Mouse (Mus musculus) frontal cortex, adult 2 months (tissue): Measurements from ENCODE around the gene Tstd3. TPM values are rescaled to one million over a fixed set of nuclear protein-coding genes. Genes with fewer than 3 reads are reported as not detected.
"Not testable (repeated sequence)": the region's sequence is repeated elsewhere in the genome, so short reads cannot be mapped to it uniquely, and the experiment has no call there.

Experiments used
- DNase-seq, 2 experiments: peaks; one replicate each; pipeline ENCODE4 v3.0.0; 2022; ENCODE audit warnings: low spot score in 1 of 2; ENCODE audit errors: extremely low spot score in 1 of 2
- polyA plus RNA-seq: library from polyadenylated mRNA; depleted of rRNA; stranded (reverse); fragments of >200 nt; gene quantifications from 2 replicates; pipeline ENCODE4 v1.2.3, GENCODE M21; 2012; rRNA removed

The Tstd3 gene
- polyA plus RNA-seq, 1 experiment, result 17.4 TPM

GRCm38 (mm10) chr4:21755123-21755789 is 11.8 kb downstream of the Tstd3 start:
- no peak for DNase-seq

GRCm38 (mm10) chr4:21745723-21746122 is 21.3 kb downstream of the Tstd3 start:
- no peak for DNase-seq

- DNase-seq, result not testable (repeated sequence)
Measured at GRCm38 (mm10) chr4:21744142-21744541, 22.9 kb downstream of the Tstd3 start.

GRCm38 (mm10) chr4:21739169-21739568 is 27.8 kb downstream of the Tstd3 start:
- DNase-seq, result no peak

- DNase-seq, result peak; percentile 84 to 95
Measured at GRCm38 (mm10) chr4:21727615-21728165, 39.3 kb downstream of the Tstd3 start, which contains the start of gene Ccnc. Gene Ccnc (plus strand): TSS chr4:21727701.

- peak; percentile 22 to 67 for DNase-seq
Measured at GRCm38 (mm10) chr4:21726912-21727614, 39.9 kb downstream of the Tstd3 start.

GRCm38 (mm10) chr4:21722752-21723334 is 44.2 kb downstream of the Tstd3 start:
- no peak for DNase-seq

- no peak for DNase-seq
Measured at GRCm38 (mm10) chr4:21712147-21712546, 54.9 kb downstream of the Tstd3 start.

Other genes with a start within 250 kb of the Tstd3 start
- gene Prdm13, start 81.2 kb downstream of the Tstd3 start, polyA plus RNA-seq, result not detected in 2 replicates
- gene Ccnc, start 39.5 kb downstream of the Tstd3 start, polyA plus RNA-seq, result 25.2 and 27.9 TPM in 2 replicates
- 17.8 and 22.0 TPM in 2 replicates for gene Usp45, start 56 bp downstream of the Tstd3 start, polyA plus RNA-seq
- 298 and 323 TPM in 2 replicates for gene Pnisr, start 80.4 kb upstream of the Tstd3 start, polyA plus RNA-seq
- gene Coq3, start 112.5 kb upstream of the Tstd3 start, polyA plus RNA-seq, result 11.0 and 11.7 TPM in 2 replicates
- gene Faxc, start 164.1 kb upstream of the Tstd3 start, polyA plus RNA-seq, result 19.9 and 23.7 TPM in 2 replicates